ENCODE assay signal across 9 mouse cellular contexts in the genomic region with DNA sequence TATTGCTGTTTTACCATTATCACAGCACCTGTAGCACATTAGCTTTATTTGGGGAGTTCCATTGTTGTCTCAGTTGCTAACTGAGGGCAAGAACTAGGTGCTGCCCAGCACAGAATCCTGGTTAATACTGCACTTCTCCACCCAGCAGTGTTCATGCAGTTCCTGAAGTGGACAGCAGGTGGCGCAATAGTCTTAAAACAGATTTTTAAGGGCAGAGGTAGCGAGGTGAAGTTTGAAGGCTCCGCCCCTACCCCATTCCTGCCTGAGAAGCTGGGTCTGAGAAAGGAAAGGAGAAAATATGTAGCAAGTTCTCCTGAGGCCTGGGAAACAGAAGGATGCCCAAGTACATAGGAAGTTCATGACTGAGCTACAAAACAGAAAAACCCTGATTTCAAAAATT. TPM values are rescaled to one million over a fixed set of nuclear protein-coding genes. Genes with fewer than 3 reads are reported as not detected.
DNase-seq lines count a peak whose midpoint lies in the region; ATAC-seq and TF ChIP-seq lines count a peak whose summit lies in the region.
"Had no signal": no experiment of that assay in that cellular context is flagged by ENCODE, and none has a peak within 500 bp of the region (broad histone marks: within the 10 kb centered on the region; RNA-seq: fewer than 3 reads in every experiment).

No protein-coding gene starts in this region.

- peaks cover 0 to 3% of the 10 kb centered on the region in 2 experiments; a peak in 2 of 4 replicates for H3K36me3 ChIP-seq in MEL (ENCODE audit: control insufficient read depth in 1 of 2, insufficient read depth in 2 of 2, low read length in 2 of 2)

- intact Hi-C loops in heart, postnatal 10 days (cut with DNase I), result loop anchor here (1.0 to 5.0 kb wide), 3 partner anchors 43 to 345 kb away; a partner anchor contains a TSS

- H3K9ac ChIP-seq in MEL (ENCODE audit: control insufficient read depth, low read depth, low read length, poor library complexity, severe bottlenecking), result no peak overlapping the region
- H3K9ac ChIP-seq: lung, embryonic 15.5 days had no signal

- peak; percentile 78 to 98 (median 91) for TF ChIP-seq CTCF in MEL (IDR thresholded peaks at IDR 0.05 in 2 of 3, conservative IDR thresholded peaks at IDR 0.05 in 1 of 3; ENCODE audit: control insufficient read depth in 1 of 3, insufficient read depth in 1 of 3, low read depth in 2 of 3, low read length in 3 of 3, poor library complexity in 1 of 3, severe bottlenecking in 1 of 3)
- TF ChIP-seq CTCF in bone marrow, adult 2 months (IDR thresholded peaks at IDR 0.05; ENCODE audit: control insufficient read depth, insufficient read depth, low read length), result peak; percentile 68
- TF ChIP-seq CTCF in embryonic fibroblast, embryonic 13.5 days (IDR thresholded peaks at IDR 0.05; ENCODE audit: borderline replicate concordance, insufficient read depth, low read length), result peak; percentile 54; the same call in 1 of the 2 replicates

- no peak overlapping the region for H3K27ac ChIP-seq in MEL (ENCODE audit: control insufficient read depth, low read depth, low read length)
- no peak overlapping the region for H3K27ac ChIP-seq in bone marrow, adult 2 months (ENCODE audit: control insufficient read depth, insufficient read depth, low read depth, low read length, poor library complexity)
- H3K27ac ChIP-seq in embryonic fibroblast, embryonic 13.5 days (ENCODE audit: insufficient read depth, low read length), result no peak overlapping the region
- H3K27ac ChIP-seq: lung, embryonic 15.5 days had no signal

- H3K27me3 ChIP-seq in MEL (ENCODE audit: control insufficient read depth in 1 of 2, insufficient read depth in 2 of 2, low read length in 2 of 2), result no peaks in the 10 kb centered on the region
- H3K27me3 ChIP-seq: lung, embryonic 15.5 days had no signal

- 2% methylated on average over 3 of the region's 3 CpGs for whole genome bisulfite sequencing in bone marrow, adult 2 months

- TF ChIP-seq RAD21 in MEL (IDR thresholded peaks at IDR 0.05; ENCODE audit: low read depth, low read length), result peak; percentile 96

- TF ChIP-seq POLR2A in MEL (IDR thresholded peaks at IDR 0.05; ENCODE audit: control insufficient read depth in 1 of 2, insufficient read depth in 1 of 2, low read depth in 1 of 2, low read length in 2 of 2, poor library complexity in 1 of 2), result no peak
- TF ChIP-seq POLR2A in bone marrow, adult 2 months (IDR thresholded peaks at IDR 0.05; ENCODE audit: borderline replicate concordance, control insufficient read depth, low read depth, low read length), result no peak
- no peak for TF ChIP-seq POLR2A in embryonic fibroblast, embryonic 13.5 days (IDR thresholded peaks at IDR 0.05; ENCODE audit: low read depth, low read length)

- no peak for TF ChIP-seq EP300 in MEL (IDR thresholded peaks at IDR 0.05; ENCODE audit: low read depth in 1 of 2, low read length in 2 of 2)

- DNase-seq in MEL (ENCODE audit: low read depth, low spot score), result peak; percentile 85
- DNase-seq in heart, postnatal 10 days, result peak; percentile 82 to 92
- peak; percentile 83 for DNase-seq in layer of hippocampus, adult 9-10 months (ENCODE audit: low spot score)
- peak; percentile 95 for DNase-seq in right cerebral cortex, postnatal 14 days
- DNase-seq in urinary bladder, postnatal 4 days (ENCODE audit: low spot score in 2 of 2), result peak; percentile 56 to 89

- H3K79me2 ChIP-seq in MEL (ENCODE audit: control insufficient read depth, insufficient read depth, low read length, poor library complexity), result no peaks in the 10 kb centered on the region; the same call in 1 of the 2 replicates

- H3K4me1 ChIP-seq in MEL (ENCODE audit: control insufficient read depth in 1 of 2, insufficient read depth in 2 of 2, low read length in 2 of 2), result peaks cover 4 to 16% of the 10 kb centered on the region in 2 experiments; a peak in 3 of 4 replicates
- peaks cover 3% of the 10 kb centered on the region for H3K4me1 ChIP-seq in bone marrow, adult 2 months (ENCODE audit: control insufficient read depth, insufficient read depth, low read length)
- H3K4me1 ChIP-seq in embryonic fibroblast, embryonic 13.5 days (ENCODE audit: control insufficient read depth, insufficient read depth, low read length), result peaks cover 5% of the 10 kb centered on the region; the same call in 1 of the 2 replicates

- H3K4me3 ChIP-seq in MEL (ENCODE audit: control insufficient read depth in 1 of 2, insufficient read depth in 1 of 2, low read depth in 2 of 2, low read length in 2 of 2), result no peak overlapping the region
- H3K4me3 ChIP-seq in bone marrow, adult 2 months (replicated peaks; ENCODE audit: control insufficient read depth, low read depth, low read length), result no peak overlapping the region
- H3K4me3 ChIP-seq in embryonic fibroblast, embryonic 13.5 days (ENCODE audit: insufficient read depth, low read length), result no peak overlapping the region
- H3K4me3 ChIP-seq: lung, embryonic 15.5 days had no signal

- peak; percentile 53 for ATAC-seq in megakaryocyte, adult 5-6 weeks (ENCODE audit: poor library complexity, severe bottlenecking)

- no peaks in the 10 kb centered on the region for H3K9me3 ChIP-seq in MEL (replicated peaks; ENCODE audit: insufficient read depth, low read length)
- H3K9me3 ChIP-seq: lung, embryonic 15.5 days had no signal

TF ChIP-seq in MEL, 35 proteins besides CTCF, POLR2A, EP300 and RAD21:
- peak; percentile 20; the same call in 1 of the 2 replicates for TF ChIP-seq NRF1 (IDR thresholded peaks at IDR 0.05; ENCODE audit: insufficient read depth, low read depth, low read length, poor library complexity, severe bottlenecking)
- 0 out of 2 replicates have a peak, but pooled peaks have one; percentile 23 for TF ChIP-seq HCFC1 (IDR thresholded peaks at IDR 0.05; ENCODE audit: low read depth, low read length)
- no peak for TF ChIP-seq NELFE (IDR thresholded peaks at IDR 0.05; ENCODE audit: low read depth, low read length)
- 0 out of 2 replicates have a peak, but pooled peaks have one; percentile 28 for TF ChIP-seq MXI1 (IDR thresholded peaks at IDR 0.05; ENCODE audit: low read depth, low read length)
- no peak for TF ChIP-seq POLR2AphosphoS2 (IDR thresholded peaks at IDR 0.05; ENCODE audit: low read length)
- peak; percentile 70; the same call in 1 of the 2 replicates for TF ChIP-seq SIN3A (IDR thresholded peaks at IDR 0.05; ENCODE audit: low read length)
- TF ChIP-seq ZC3H11A (IDR thresholded peaks at IDR 0.05; ENCODE audit: low read depth, low read length), result peak; percentile 92
- peak; percentile 95 for TF ChIP-seq SMC3 (IDR thresholded peaks at IDR 0.05; ENCODE audit: low read depth, low read length)

RNA-seq across cellular contexts. Expression of a gene that starts 11.9 kb away (rescaled TPM):
- 65.6 and 66.1 TPM in 2 replicates for total RNA-seq in MEL (2012; rRNA removed)
- 100 to 1,000 TPM in 1 of 2 experiments, not detected in 1; 165 TPM for polyA plus RNA-seq in MEL (2012; ENCODE audit: insufficient read depth in 1 of 2, insufficient read length in 2 of 2, low read depth in 1 of 2, low replicate concordance in 2 of 2, missing spikeins in 1 of 2)
- 82.4 and 229 TPM in 2 replicates for polyA plus RNA-seq in bone marrow, adult 2 months (2011; ENCODE audit: insufficient read depth, insufficient read length, low replicate concordance, missing spikeins)
- 29.3 and 40.4 TPM in 2 replicates for polyA plus RNA-seq in embryonic fibroblast, embryonic 13.5 days (2011; ENCODE audit: insufficient read length, low read depth, missing spikeins)
- 10 to 100 TPM; 64.3 to 85.9 TPM for total RNA-seq in heart, postnatal 10 days (2021)
- 94.1 and 114 TPM in 2 replicates for total RNA-seq in megakaryocyte, adult 5-6 weeks (2015)
- 66.4 and 80.4 TPM in 2 replicates for total RNA-seq in megakaryocyte, adult 5-6 weeks (2017)

RNA-seq across cellular contexts. Expression of a gene that starts 36.8 kb away (rescaled TPM):
- total RNA-seq in MEL (2012; rRNA removed), result 0.12 and 0.16 TPM in 2 replicates
- polyA plus RNA-seq in MEL (2012; ENCODE audit: insufficient read depth in 1 of 2, insufficient read length in 2 of 2, low read depth in 1 of 2, low replicate concordance in 2 of 2, missing spikeins in 1 of 2), result 1 to 10 TPM in 1 of 2 experiments, not detected in 1; 9.1 TPM
- 1.6 and 1.7 TPM in 2 replicates for polyA plus RNA-seq in bone marrow, adult 2 months (2011; ENCODE audit: insufficient read depth, insufficient read length, low replicate concordance, missing spikeins)
- polyA plus RNA-seq in embryonic fibroblast, embryonic 13.5 days (2011; ENCODE audit: insufficient read length, low read depth, missing spikeins), result 101 and 119 TPM in 2 replicates
- total RNA-seq in heart, postnatal 10 days (2021), result 10 to 100 TPM; 15.6 to 16.0 TPM
- total RNA-seq in megakaryocyte, adult 5-6 weeks (2015), result 2.7 and 4.8 TPM in 2 replicates
- 0.51 and 1.2 TPM in 2 replicates for total RNA-seq in megakaryocyte, adult 5-6 weeks (2017)

RNA-seq across cellular contexts. Expression of a gene that starts 42.0 kb away (rescaled TPM):
- 0.85 and 1.2 TPM in 2 replicates for total RNA-seq in MEL (2012; rRNA removed)
- polyA plus RNA-seq in MEL (2012; ENCODE audit: insufficient read depth in 1 of 2, insufficient read length in 2 of 2, low read depth in 1 of 2, low replicate concordance in 2 of 2, missing spikeins in 1 of 2), result 10 to 100 TPM in 1 of 2 experiments, not detected in 1; 22.7 TPM
- not detected in 2 replicates for polyA plus RNA-seq in bone marrow, adult 2 months (2011; ENCODE audit: insufficient read depth, insufficient read length, low replicate concordance, missing spikeins)
- not detected in 2 replicates for polyA plus RNA-seq in embryonic fibroblast, embryonic 13.5 days (2011; ENCODE audit: insufficient read length, low read depth, missing spikeins)
- not detected for total RNA-seq in heart, postnatal 10 days (2021)
- total RNA-seq in megakaryocyte, adult 5-6 weeks (2015), result not detected in 2 replicates
- total RNA-seq in megakaryocyte, adult 5-6 weeks (2017), result 0.69 TPM in 1 of 2 replicates, not detected in the other

RNA-seq across cellular contexts. Expression of a gene that starts 55.4 kb away (rescaled TPM):
- total RNA-seq in MEL (2012; rRNA removed), result 0.19 and 0.59 TPM in 2 replicates
- 1 to 10 TPM in 1 of 2 experiments, not detected in 1; 3.4 TPM for polyA plus RNA-seq in MEL (2012; ENCODE audit: insufficient read depth in 1 of 2, insufficient read length in 2 of 2, low read depth in 1 of 2, low replicate concordance in 2 of 2, missing spikeins in 1 of 2)
- polyA plus RNA-seq in bone marrow, adult 2 months (2011; ENCODE audit: insufficient read depth, insufficient read length, low replicate concordance, missing spikeins), result 14.9 and 18.6 TPM in 2 replicates
- polyA plus RNA-seq in embryonic fibroblast, embryonic 13.5 days (2011; ENCODE audit: insufficient read length, low read depth, missing spikeins), result 29.2 and 148 TPM in 2 replicates
- 10 to 100 TPM; 51.5 to 56.1 TPM for total RNA-seq in heart, postnatal 10 days (2021)
- 1.3 and 2.2 TPM in 2 replicates for total RNA-seq in megakaryocyte, adult 5-6 weeks (2015)
- total RNA-seq in megakaryocyte, adult 5-6 weeks (2017), result not detected in 2 replicates
